Mouse (Mus musculus): ENCODE measurements around the gene Dhx30.
A peak's percentile ranks its signal among the peaks of the same experiment; 100 is the strongest.
"Not testable (repeated sequence)": the region's sequence is repeated elsewhere in the genome, so short reads cannot be mapped to it uniquely, and the experiment has no call there.

The Dhx30 gene

DNA sequence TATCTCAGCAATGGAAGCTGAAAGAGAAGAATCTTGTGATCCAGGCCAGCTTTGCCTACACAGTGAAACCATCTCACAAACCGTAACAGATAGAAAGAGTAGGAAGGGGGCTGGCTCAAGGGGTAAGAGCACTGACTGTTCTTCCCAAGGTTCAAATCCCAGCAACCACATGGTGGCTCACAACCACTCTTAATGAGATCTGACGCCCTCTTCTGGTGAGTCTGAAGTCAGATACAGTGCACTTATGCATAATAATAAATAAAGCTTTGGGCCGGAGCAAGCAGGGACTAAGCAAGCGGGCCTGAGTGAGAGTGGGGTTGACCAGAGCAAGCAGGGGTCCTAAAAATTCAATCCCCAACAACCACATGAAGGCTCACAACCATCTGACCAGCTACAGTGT lies 24.3 kb downstream of the Dhx30 start:
- no peak for DNase-seq

DNA sequence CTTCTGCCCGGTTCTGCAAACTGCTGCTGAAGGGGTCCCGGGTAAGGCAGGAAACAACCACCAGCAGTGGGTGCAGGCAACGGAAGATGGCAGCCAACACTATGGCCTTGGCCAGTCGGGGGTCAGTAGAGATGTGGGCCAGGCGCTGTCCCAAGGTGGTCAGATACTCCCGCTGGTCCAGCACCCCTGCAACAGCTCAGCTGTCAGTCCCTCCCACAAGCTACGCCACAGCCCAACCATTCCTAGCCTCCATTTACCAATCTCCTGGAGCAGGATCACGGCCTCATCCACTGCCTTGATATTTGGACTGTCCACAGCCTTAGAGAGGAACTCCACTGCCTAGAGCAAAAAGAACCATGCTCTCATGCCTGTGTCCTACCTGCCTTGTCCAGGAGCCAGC lies 31.9 kb downstream of the Dhx30 start:
- DNase-seq, result no peak

DNA sequence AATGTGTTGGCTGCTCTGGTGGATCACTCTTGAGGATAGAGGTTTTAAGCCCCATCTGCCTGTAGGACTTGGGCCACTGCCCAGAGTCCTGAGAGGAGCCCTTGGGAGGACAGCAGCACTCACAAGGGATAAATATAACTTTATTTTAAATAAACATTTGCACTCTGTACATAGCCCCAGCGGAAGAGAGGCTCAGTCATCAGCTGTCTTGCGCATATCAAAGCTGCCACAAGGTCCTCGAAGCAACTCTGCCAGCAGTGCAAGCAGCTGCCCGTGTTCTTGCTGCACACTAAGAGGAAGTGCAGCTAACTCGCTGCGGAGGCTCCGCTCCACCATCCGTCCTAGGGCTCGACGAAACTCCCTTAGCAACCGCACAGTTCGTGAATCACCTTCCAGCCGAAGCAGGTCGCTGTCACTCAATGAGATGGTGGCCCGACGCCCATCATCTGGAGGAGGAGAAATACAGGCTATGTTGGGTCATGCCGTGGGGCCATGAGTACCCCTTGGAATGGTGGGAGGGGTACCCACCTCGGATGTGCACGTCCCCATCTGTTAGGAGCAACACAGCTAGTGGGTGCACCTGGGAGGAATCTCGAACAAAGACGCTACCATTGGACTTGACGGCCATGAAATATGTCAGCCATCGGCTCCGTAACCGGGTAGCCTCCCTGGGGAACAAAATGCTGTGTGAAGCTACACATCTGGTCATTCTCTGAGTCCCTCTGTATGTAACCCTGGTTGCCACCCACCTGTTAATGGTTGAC lies 33.2 kb downstream of the Dhx30 start:
- DNase-seq, result no peak

DNA sequence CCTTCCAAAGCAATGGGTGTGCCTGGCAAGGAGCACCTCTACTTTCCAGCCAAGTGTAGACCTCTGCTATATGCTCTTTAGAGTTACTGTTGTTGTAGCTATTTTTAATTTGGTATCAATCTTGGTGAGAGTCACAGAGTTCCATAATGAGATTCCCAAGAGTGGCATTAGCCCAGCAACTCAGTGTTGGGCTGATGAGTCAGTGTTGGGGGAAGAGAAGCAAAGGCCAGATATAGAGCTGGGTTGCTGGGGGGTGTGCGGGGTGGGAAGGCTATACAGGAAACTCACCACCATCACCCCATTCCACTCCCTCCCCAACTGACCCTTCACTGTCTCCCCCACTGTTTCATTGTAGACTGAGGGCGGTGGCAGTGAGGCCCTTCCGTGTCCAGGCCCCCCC lies 36.6 kb downstream of the Dhx30 start:
- DNase-seq, result no peak

DNA sequence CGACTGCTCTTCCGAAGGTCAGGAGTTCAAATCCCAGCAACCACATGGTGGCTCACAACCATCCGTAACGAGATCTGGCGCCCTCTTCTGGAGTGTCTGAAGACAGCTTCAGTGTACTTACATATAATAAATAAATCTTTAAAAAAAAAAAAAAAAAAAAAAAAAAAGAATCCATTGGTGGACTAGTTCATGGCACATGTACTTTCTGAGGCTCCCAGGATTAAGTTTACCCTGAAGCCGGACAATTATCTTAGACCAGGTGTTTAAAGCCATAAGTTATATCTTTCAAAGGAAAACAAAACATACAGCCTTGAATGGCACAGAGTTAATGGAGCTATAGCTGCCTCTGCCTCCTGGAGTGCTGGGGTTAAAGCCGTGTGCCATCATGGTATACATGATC lies 41.2 kb downstream of the Dhx30 start:
- not testable (repeated sequence) for DNase-seq

DNA sequence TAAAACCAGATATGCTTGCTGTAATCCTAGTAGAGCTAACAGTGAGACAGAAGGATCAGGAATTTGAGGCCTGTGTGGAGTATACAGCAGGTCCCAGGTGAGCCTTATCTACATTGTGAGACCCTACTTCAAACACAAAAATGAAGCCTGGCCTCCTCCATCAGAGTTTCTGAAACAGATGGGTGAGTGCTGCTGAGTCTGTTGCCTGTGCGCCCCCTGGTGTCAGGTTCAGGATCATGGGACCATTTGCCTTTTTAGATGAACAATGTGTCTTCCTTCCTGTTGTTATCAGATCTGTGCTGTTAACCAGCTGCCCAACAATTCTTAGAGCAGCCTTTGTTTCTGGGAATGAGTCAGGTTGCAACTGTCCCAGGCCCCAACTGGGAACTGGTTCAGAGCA lies 45.8 kb downstream of the Dhx30 start:
- peak; percentile 89 for DNase-seq

DNA sequence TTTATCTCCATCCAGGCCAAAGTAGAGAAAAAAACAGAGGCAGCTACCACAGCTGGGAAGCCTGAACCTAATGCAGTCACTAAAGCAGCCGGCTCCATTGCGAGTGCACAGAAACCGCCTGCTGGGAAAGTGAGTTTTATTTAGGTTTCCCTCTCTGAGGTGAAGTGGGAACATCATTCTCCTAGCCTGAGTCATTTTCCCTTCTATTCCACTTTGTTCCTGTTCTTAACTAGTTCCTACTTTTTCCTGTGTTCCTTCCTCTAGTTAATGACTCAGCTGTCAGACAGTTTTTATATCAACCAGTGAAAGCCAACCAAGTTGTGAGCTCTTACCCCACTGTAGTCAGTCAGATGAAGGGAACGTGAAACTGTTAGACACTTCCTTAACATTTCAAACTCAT lies 46.6 kb downstream of the Dhx30 start:
- no peak for DNase-seq

DNA sequence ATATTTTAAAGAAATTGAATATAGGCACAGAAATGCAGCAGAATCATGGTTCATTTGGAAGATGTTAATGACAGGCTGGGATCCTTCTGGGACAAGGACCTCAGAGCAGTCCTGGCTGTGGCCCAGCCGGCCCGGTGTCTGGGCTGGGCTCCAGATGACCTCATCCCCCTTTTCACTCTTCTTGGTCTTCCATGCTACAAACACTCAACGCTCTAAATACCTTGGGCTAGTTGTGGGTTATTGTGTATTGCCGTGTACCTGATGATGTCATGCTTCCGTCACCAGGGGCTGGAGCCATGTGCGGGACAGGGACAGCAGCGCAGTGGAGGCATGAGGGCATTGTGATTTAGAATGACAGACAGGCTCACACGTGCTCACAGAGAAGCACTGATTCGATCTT lies 47.3 kb downstream of the Dhx30 start:
- DNase-seq, result no peak

DNA sequence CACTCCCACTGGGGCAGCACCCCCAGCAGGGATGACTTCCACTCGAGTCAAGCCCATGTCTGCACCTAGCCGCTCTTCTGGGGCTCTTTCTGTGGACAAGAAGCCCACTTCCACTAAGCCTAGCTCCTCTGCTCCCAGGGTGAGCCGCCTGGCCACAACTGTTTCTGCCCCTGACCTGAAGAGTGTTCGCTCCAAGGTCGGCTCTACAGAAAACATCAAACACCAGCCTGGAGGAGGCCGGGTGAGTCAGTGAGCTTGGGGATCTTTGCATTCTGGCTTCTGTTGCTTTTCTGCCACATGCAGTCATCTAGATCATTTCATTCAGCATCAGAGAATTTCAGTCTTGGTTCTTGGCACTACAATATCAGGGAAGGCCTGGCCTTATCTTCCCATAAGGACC lies 48.9 kb downstream of the Dhx30 start:
- no peak for DNase-seq

DNA sequence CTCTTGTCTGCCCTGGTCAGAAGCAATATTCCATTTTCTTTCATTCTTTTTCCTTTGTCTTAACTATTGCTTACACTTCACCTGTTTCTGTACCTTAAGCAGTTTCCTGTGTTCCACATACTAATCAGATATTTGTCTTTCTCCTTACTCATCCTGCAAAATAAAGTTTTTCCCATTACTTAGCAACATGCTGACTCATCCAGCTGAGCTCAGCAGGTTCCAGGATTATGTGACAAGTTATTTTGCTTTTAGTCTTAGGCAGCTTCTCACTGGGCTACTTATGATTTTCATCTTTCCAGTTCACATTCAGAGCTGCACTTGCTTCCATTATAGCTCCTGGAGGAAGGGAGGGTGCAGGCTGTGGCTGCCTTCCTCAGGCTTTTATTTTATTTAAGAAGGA lies 53.0 kb downstream of the Dhx30 start:
- no peak for DNase-seq

DNA sequence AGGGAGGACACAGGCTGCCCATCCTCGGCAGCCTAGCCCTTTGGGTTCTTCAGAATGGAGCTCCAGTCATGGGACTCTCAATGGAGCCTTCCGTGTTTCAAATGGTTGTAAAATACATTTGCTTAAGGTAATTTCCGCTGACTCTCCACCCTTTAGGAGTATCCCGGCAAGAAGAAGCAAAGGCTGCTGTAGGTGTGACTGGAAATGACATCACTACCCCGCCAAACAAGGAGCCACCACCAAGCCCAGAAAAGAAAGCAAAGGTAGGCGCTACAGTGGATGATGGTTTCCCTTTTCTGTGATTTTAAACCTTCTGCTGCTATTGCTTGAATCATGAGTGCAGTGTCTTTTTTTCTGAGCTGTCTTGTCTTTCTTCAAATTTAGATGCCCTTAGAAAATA lies 54.8 kb downstream of the Dhx30 start:
- DNase-seq, result no peak

DNA sequence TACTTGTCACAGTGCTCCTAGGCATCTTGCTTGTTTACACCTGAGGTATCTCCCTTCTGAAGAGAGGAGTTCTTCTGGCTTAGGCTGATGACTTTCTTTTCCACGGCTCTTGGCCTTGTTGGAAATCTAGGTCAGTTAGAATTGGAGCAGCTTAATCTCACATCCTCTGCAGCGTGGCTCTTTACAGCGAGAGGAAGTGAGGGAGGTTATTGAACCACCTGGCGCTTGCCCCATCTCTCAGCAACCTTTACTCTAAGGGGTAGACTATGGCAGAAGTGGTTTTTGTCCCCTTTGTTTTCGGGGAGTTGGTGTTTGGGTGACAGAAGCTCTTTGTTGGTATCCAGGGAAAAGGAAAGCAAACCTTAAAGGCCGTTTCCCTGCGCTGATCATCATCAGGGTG lies 55.2 kb downstream of the Dhx30 start:
- peak; percentile 79 for DNase-seq

DNA sequence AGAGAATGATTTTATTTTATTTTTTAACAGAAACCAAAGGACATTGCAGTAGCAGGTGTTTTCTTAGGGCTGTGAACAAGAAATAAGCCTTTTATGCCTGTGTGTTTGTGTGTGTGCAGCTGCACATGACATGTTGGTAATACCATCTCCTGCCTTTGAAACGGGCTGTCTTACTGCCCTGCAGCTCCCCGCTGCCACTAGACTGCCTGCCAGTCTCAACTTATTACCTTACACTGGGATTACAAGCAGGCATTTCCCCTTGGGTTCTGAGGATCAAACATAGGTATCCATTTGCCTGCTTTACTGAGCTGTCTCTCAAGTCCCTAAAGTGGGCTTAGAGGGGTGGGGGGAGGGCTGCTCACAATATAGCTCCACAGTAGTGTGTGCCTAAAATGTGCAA lies 56.9 kb downstream of the Dhx30 start:
- DNase-seq, result peak; percentile 72

DNA sequence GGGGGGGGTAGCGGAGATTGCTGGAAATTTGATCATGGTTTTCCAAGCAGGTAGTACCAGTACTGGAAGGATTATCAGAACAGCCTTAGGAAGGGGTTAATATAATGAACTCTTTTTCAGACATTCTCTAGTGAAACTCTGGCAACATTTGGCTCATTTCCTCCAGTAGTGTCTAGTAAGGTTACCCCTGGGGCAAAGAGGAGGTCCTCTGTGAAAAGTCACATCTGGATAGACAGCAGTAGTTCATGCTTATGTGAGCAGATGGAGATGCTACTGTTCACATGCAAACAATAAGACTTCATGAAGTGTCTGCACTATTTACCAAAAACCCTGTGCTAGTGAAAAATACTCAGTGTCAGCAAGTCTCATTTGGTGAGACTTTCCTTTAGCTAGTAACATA lies 60.4 kb downstream of the Dhx30 start:
- no peak for DNase-seq

DNA sequence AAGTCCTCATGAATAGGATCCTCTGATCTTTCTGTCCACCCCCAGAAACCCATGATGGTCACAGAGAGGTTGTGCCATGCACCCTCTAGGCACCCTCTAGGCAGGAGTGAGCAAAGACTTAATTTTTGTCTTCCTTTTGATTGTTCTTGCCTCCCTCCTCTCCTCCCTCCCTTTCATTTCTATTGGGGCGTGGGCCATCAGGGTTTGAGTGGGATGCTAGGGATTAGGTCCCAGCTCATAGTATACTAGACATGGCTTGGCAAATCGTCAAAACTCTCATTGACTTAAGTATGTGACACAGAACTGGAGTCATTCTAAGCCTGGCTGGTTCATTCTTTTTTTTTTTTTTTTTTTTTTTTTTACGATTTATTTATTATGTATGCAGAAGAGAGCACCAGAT lies 62.8 kb downstream of the Dhx30 start:
- no peak for DNase-seq

DNA sequence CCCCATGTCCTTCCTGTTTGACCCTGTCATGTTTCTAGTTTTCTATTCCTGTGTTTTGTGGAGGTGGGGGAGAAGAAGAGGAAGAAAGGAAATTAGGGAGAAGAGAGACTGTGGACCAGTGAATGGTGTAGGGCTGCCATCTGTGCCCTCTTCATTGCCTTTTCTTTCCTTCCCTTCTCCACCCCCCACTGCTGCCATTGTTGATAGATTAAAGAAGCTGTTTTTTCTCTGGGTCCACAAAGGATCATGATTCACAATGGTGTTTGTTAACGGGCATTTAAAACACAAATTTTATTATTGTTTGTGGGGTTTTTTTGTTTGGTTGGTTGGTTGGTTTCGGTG lies 63.6 kb downstream of the Dhx30 start:
- no peak for DNase-seq

DNA sequence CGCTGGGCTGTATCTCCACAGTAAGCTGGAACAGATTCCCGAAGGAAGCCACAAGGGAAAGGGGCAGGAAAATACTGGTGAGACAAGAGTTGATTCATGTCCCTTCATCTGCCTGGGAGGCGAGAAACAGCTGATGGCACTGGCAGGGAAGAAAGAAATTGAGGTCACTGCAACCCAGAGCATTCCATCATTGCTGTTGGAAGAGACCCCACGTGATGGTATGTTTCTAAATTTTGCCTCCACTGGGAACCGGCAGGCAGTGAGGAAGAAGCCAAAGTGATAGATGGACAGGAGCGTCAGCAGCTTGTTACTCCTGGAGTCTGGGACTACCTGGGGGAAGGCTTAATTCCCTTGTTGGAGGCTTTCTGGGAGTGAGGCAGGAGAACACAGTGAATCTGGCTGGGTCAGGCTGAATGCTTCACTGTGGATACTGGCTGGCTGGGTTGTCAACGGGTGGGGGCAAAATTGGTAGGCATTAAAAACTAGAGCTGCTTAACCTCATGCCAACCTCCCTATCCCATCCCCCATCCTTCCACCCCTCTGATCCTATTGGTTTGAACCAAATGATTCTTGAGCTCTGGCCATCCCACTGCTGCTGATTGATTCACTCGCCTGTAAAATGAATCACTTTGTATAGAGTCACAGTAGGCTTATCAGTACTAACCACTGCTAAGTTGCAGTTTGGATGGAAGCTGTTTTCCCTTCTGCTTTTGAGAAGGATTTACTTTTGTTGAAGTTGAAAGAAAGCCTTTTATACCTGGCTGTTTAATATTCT lies 64.1 kb downstream of the Dhx30 start:
- no peak for DNase-seq

DNA sequence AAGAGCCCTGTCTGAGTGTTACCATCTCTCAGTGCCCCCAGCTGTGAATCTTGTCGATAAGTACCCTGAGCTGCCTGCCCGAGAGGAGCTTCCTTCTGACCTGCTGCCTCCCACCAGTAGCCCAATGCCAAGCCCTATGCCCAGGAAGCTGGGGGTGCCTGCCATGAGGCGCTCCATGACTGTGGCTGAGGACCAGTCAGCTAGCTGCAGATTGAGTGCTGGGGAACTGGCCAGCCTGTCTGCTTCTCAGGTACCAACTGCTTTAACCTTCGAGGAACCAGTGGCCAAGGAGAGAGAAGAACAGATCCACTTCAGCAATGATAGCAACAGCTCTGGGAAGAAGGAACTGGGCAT lies 64.7 kb downstream of the Dhx30 start:
- DNase-seq, result no peak

DNA sequence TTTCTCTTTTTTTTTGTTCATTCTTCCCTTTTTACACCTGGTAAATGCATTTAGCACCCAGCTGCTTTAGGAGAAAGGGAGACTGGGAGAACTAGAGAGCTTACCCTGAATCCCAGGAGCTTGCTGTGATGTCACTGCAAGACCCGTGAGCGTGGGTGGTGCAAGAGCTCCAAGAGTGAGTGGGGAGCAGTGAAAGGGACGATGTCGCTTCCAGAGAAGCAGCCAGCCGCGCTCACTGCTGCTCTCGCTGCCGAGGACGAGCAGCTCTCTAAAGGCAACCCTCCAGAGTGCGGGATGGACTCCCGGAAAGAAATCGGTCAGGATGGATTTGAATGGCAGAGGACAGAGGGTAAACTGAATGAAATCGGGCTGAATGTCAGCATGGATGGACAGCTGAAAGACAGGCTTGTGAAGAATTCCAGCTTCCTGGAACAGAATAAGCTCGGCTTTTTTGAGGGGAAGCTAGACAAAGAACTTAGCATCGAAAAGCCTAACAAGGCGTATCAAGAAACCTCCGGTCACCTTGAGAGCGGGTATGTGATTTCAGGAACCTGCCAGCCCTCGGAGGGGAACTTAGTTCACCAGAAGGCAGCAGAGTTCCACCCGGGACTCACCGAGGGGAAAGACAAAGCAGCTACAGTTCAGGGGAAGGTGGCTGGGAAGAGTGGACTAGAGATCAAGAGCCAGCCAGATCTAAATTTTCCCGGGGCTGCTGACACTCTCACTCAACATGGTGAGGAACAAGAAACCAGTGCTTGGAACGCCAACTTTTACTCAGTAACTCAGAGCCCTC lies 65.6 kb downstream of the Dhx30 start:
- no peak for DNase-seq

DNA sequence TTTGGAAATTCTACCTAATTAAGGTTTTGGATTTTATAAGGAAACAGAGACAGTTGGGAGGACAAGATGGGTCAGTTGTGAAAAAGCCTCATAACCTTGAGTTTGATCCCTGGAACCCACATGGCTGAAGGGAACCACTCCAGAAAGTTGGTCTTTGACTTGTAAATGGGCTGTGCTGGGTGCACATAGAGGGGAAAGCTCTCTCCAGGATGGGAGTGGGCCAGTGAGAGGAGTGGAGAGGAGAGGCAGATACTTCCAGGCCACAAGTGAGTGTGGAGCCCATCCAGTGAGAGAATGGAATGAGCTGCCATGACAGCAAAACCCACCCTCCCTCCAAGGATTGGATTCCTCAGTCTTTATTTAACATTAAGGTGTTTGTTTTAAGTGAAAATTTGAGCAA lies 66.4 kb downstream of the Dhx30 start:
- no peak for DNase-seq

DNA sequence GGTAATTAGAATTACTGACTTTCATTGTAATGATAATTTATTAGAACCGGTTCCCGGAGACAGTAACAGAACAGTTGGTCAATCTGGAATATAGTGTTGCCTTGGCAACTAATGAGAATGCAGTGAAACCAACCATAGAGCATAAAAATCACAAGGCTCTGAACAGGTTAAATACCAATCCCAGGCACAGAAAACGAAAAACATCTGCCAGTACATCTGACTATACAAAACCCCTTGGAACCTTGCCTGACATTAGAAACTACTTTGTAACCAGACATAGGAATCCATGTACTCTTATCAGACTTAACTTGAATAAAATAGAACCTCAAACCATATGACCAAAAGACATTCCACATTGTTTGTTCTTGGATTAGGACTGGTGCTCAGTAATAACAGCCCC lies 69.8 kb downstream of the Dhx30 start:
- no peak for DNase-seq

DNA sequence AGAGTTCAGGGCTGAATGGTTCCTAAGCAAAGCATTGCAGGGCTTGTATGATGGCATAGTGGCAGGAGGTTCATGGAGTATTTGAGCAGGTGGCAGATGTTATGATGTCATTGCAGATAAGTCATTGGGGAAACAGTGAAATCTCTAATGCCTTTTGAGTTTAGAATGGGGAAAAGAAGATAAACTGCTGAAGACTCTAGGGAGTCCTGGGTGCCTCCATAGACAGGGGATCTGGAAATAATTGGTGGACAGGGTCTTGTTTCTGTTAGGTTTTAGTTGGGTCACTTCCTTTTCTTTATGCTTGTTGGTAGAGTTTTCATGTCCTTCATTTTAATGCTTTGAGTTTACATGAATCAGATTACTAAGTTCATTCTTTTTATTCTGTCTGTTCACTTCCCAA lies 70.4 kb downstream of the Dhx30 start:
- DNase-seq, result no peak

DNA sequence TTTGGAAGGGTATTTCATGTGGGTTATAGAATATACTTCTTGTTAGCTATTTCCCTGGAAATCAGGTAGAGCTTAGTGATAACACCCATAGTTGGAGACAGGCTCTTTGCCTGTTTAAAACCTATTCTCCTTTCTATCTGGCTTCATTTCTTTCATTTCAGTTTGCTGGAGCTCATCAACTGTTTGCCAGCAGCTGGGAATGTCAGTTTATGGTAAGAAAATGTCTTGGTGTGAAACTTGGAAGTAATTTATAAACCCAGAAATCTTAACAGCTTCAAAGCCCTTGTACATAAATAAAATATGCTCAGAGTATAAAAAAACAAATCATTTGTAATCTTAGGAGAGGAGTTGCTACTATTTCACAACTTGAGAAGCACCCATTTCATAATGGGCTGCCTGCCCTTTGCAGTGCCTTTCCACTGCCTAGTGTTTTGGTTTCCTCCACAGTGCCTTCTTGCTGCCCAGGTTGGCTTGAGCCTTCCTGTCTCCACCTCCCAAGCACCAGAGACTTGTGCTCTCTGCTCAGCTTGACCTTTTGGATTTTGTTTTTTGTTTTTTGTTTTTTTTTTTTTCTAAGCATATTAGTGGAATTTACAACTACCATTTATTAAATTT lies 71.8 kb downstream of the Dhx30 start:
- DNase-seq, result no peak

DNA sequence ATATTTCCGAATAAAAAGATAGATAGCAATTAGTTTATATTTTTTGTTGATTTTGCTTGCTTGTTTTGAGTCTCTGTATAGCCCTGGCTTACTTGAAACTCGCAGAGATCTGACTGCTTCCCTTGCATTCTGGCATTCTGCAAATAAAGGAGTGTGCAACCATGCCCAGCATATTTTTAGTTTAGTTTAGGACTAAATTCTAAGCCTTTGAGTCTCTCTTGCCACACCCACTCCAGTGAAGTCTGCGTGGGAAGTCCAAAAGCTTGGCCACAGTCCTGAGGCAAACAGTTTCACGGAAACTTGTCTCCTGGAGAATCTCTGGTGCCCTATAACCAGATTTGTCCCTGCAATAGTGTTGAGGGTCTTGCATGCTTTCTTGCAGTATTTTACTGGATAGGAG lies 73.3 kb downstream of the Dhx30 start:
- DNase-seq, result no peak

Data from thymus, postnatal 25 days (tissue).